Mouse (Mus musculus) myocyte (in vitro differentiated cells): ENCODE results near the gene Lenep.

Experiments used
- CEBPB ChIP-seq: IDR thresholded peaks from 2 replicates; pipeline ENCODE4 v1.6.1; 2011; ENCODE audit warnings: mild to moderate bottlenecking, moderate library complexity; ENCODE audit not compliant: poor library complexity, insufficient read depth, severe bottlenecking
- MAX ChIP-seq: IDR thresholded peaks from one replicate; pipeline ENCODE4 v1.6.1; 2011; ENCODE audit warnings: low read depth, mild to moderate bottlenecking, control low read depth
- MYOG ChIP-seq, 3 experiments: IDR thresholded peaks; one replicate each; pipeline ENCODE4 v1.6.1; 2011; ENCODE audit warnings: control low read depth in 2 of 3, low read depth in 2 of 3, mild to moderate bottlenecking in 2 of 3; ENCODE audit not compliant: insufficient read length in 2 of 3, control insufficient read depth in 1 of 3, insufficient read depth in 1 of 3
- POLR2A ChIP-seq: IDR thresholded peaks from one replicate; pipeline ENCODE4 v1.6.1; 2011; ENCODE audit warnings: low read depth, mild to moderate bottlenecking, control low read depth, moderate library complexity; ENCODE audit not compliant: insufficient read length
- POLR2AphosphoS2 ChIP-seq: IDR thresholded peaks from one replicate; pipeline ENCODE4 v1.6.1; 2011; ENCODE audit warnings: low read depth, control low read depth; ENCODE audit not compliant: insufficient read length
- USF1 ChIP-seq: IDR thresholded peaks from one replicate; pipeline ENCODE4 v1.6.1; 2011; ENCODE audit warnings: low read depth, mild to moderate bottlenecking, control low read depth, moderate library complexity

- TF ChIP-seq CEBPB: no peak
- no peak for TF ChIP-seq POLR2A
- no peak for TF ChIP-seq POLR2AphosphoS2
- TF ChIP-seq MYOG (IDR thresholded peaks at IDR 0.05; ENCODE audit: control insufficient read depth in 1 of 3, insufficient read depth in 1 of 3, insufficient read length in 2 of 3, low read depth in 2 of 3): no peak
- TF ChIP-seq MAX: no peak
- no peak for TF ChIP-seq USF1
Measured at GRCm38 (mm10) chr3:89402693-89403092, at the start of gene Lenep.
